ENCODE assay signal across 37 mouse cellular contexts in the genomic region with DNA sequence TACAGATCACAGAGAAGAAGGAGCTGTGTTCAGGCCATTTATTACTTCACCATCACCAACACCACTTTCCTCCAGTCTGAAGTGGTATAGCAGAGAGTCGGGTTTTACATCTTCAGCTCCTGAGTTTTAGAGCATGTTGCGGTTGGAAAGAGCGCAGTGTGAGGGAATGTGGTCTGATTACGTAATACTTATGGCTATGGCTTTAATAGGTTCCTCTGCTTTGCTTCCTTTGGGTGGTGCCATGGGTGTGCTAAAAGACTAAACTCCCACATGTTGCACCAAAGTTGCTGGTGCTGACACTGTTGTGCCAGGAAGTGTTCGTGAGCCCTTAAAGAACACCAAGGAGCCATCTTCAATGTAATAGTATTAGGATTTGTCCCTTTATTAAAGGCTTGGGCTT. TPM values are rescaled to one million over a fixed set of nuclear protein-coding genes. Genes with fewer than 3 reads are reported as not detected.
"Had no signal": no experiment of that assay in that cellular context is flagged by ENCODE, and none has a peak within 500 bp of the region (broad histone marks: within the 10 kb centered on the region; RNA-seq: fewer than 3 reads in every experiment).

No protein-coding gene starts in this region.

- H3K27ac ChIP-seq: gastrocnemius, adult 2 months; heart, adult 2 months; hindbrain, embryonic 10.5 days; hindbrain, embryonic 12.5 days; hindbrain, embryonic 14.5 days; intestine, embryonic 15.5 days; layer of hippocampus, adult 2 months; left cerebral cortex, adult 2 months; limb, embryonic 10.5 days; limb, embryonic 12.5 days had no signal

- H3K4me1 ChIP-seq: hindbrain, embryonic 10.5 days; hindbrain, embryonic 12.5 days; intestine, embryonic 15.5 days; limb, embryonic 10.5 days; limb, embryonic 12.5 days had no signal

- DNase-seq: gastrocnemius, adult 2 months; gastrocnemius, postnatal 10 days; gastrocnemius, postnatal 25 days; heart, adult 11 months; heart, adult 2 months; heart, postnatal 10 days; heart, postnatal 4 days; kidney, adult 18-20 months; kidney, adult 8-10 months; kidney, postnatal 10 days; kidney, postnatal 25 days; kidney, postnatal 4 days; liver had no signal

- H3K4me3 ChIP-seq: gastrocnemius, adult 2 months; heart, adult 2 months; hindbrain, embryonic 10.5 days; hindbrain, embryonic 12.5 days; intestine, embryonic 15.5 days; layer of hippocampus, adult 2 months; left cerebral cortex, adult 2 months; limb, embryonic 10.5 days; limb, embryonic 12.5 days had no signal

- H3K4me2 ChIP-seq: heart, embryonic 11.5 days; hindbrain, embryonic 12.5 days; hindbrain, embryonic 14.5 days; intestine, embryonic 15.5 days; limb, embryonic 12.5 days; liver, embryonic 11.5 days had no signal

- ATAC-seq: hindbrain, embryonic 16.5 days; inflammation-experienced regulatory T-cells, adult 6 months; intestine, embryonic 15.5 days; intestine, postnatal 0 days had no signal

- H3K27me3 ChIP-seq: hindbrain, embryonic 12.5 days; intestine, embryonic 15.5 days; limb, embryonic 12.5 days had no signal

- H3K9me3 ChIP-seq: hindbrain, embryonic 10.5 days; hindbrain, embryonic 12.5 days; intestine, embryonic 15.5 days; limb, embryonic 10.5 days; limb, embryonic 12.5 days had no signal

- H3K9ac ChIP-seq: hindbrain, embryonic 12.5 days; hindbrain, embryonic 14.5 days; intestine, embryonic 15.5 days; limb, embryonic 12.5 days had no signal

RNA-seq across cellular contexts. Expression of gene Gm9999, which starts 55.1 kb away (rescaled TPM):
- total RNA-seq: gastrocnemius, adult 2 months; gastrocnemius, postnatal 10 days; gastrocnemius, postnatal 25 days; gastrocnemius, postnatal 4 days; heart, adult 2 months; heart, postnatal 10 days; heart, postnatal 25 days; heart, postnatal 4 days; layer of hippocampus, adult 2 months; layer of hippocampus, postnatal 10 days; layer of hippocampus, postnatal 25 days; left cerebral cortex, adult 2 months; left cerebral cortex, postnatal 14 days; left cerebral cortex, postnatal 36 days had no signal
- polyA plus RNA-seq: heart, adult 2 months; heart, embryonic 11.5 days; heart, embryonic 14.5 days; heart, embryonic 16.5 days; hindbrain, embryonic 10.5 days; hindbrain, embryonic 12.5 days; hindbrain, embryonic 14.5 days; hindbrain, embryonic 16.5 days; inflammation-experienced regulatory T-cells, adult 6 months; intestine, embryonic 15.5 days; intestine, postnatal 0 days; kidney, embryonic 14.5 days; kidney, embryonic 16.5 days; limb, embryonic 10.5 days; limb, embryonic 12.5 days; limb, embryonic 14.5 days; liver, embryonic 11.5 days had no signal
